Mouse (Mus musculus) MEL (cell line): Measurements from ENCODE around the gene Arid5b. TPM values are rescaled to one million over a fixed set of nuclear protein-coding genes. Genes with fewer than 3 reads are reported as not detected.

Source experiments
- DNase-seq: peaks from one replicate; pipeline ENCODE4 v3.0.0; 2011; ENCODE audit warnings: low read depth, low spot score
- H3K27ac ChIP-seq: 2 replicates; pipeline ENCODE4 v1.5.1; 2012; ENCODE audit warnings: low read depth, mild to moderate bottlenecking, control low read depth, low read length, moderate library complexity; ENCODE audit not compliant: control insufficient read depth
- H3K27me3 ChIP-seq, 2 experiments: fragments of 150-350 bp in 1 of 2; sonication (generic) in 1 of 2; 2 replicates each; pipeline ENCODE4 v1.6.1; 2012; ENCODE audit warnings: low read length in 2 of 2, mild to moderate bottlenecking in 2 of 2, improper control_type of control experiment in 1 of 2, moderate library complexity in 1 of 2; ENCODE audit not compliant: insufficient read depth in 2 of 2, control insufficient read depth in 1 of 2
- H3K36me3 ChIP-seq, 2 experiments: 2 replicates each; pipeline ENCODE4 v1.6.1; 2012 to 2014; ENCODE audit warnings: low read length in 2 of 2, improper control_type of control experiment in 1 of 2, inconsistent platforms in 1 of 2, mild to moderate bottlenecking in 1 of 2; ENCODE audit not compliant: insufficient read depth in 2 of 2, control insufficient read depth in 1 of 2
- H3K4me1 ChIP-seq, 2 experiments: fragments of 150-350 bp in 1 of 2; sonication (generic) in 1 of 2; 2 replicates each; pipeline ENCODE4 v1.6.1; 2012; ENCODE audit warnings: low read length in 2 of 2, improper control_type of control experiment in 1 of 2, mild to moderate bottlenecking in 1 of 2; ENCODE audit not compliant: insufficient read depth in 2 of 2, control insufficient read depth in 1 of 2
- H3K4me3 ChIP-seq, 2 experiments: fragments of 150-350 bp in 1 of 2; sonication (generic) in 1 of 2; 2 replicates each; pipeline ENCODE4 v1.5.1; 2012; ENCODE audit warnings: low read depth in 2 of 2, low read length in 2 of 2, mild to moderate bottlenecking in 2 of 2, moderate library complexity in 2 of 2, control low read depth in 1 of 2, improper control_type of control experiment in 1 of 2; ENCODE audit not compliant: control insufficient read depth in 1 of 2, insufficient read depth in 1 of 2
- H3K79me2 ChIP-seq: 2 replicates; pipeline ENCODE4 v1.6.1; 2012; ENCODE audit warnings: mild to moderate bottlenecking, low read length, moderate library complexity; ENCODE audit not compliant: control insufficient read depth, poor library complexity, insufficient read depth
- H3K9ac ChIP-seq: 2 replicates; pipeline ENCODE4 v1.6.1; 2012; ENCODE audit warnings: low read depth, mild to moderate bottlenecking, control low read depth, low read length, moderate library complexity; ENCODE audit not compliant: control insufficient read depth, poor library complexity, severe bottlenecking
- H3K9me3 ChIP-seq: fragments of 150-350 bp; sonication (generic); replicated peaks from 2 replicates; pipeline ENCODE4 v1.6.1; 2012; ENCODE audit warnings: mild to moderate bottlenecking, low read length, improper control_type of control experiment, moderate library complexity; ENCODE audit not compliant: insufficient read depth
- CHD1 ChIP-seq: IDR thresholded peaks from 2 replicates; pipeline ENCODE4 v1.6.1; 2012; ENCODE audit warnings: low read depth, mild to moderate bottlenecking, inconsistent platforms, low read length, improper control_type of control experiment
- E2F4 ChIP-seq: IDR thresholded peaks from 2 replicates; pipeline ENCODE4 v1.6.1; 2011; ENCODE audit warnings: low read depth, low read length, improper control_type of control experiment, borderline replicate concordance
- EP300 ChIP-seq, 2 experiments: IDR thresholded peaks; 2 replicates each; pipeline ENCODE4 v1.6.1; 2011; ENCODE audit warnings: improper control_type of control experiment in 2 of 2, low read length in 2 of 2, low read depth in 1 of 2, mild to moderate bottlenecking in 1 of 2
- ETS1 ChIP-seq: IDR thresholded peaks from 2 replicates; pipeline ENCODE4 v1.6.1; 2012; ENCODE audit warnings: low read depth, mild to moderate bottlenecking, inconsistent platforms, low read length, improper control_type of control experiment, moderate library complexity
- JUND ChIP-seq: IDR thresholded peaks from 2 replicates; pipeline ENCODE4 v1.6.1; 2011; ENCODE audit warnings: low read depth, mild to moderate bottlenecking, improper control_type of control experiment, low read length
- KAT2A ChIP-seq: conservative IDR thresholded peaks from 2 replicates; pipeline ENCODE4 v1.6.1; 2012; ENCODE audit warnings: low read depth, low read length, improper control_type of control experiment, inconsistent platforms
- MAX ChIP-seq: IDR thresholded peaks from 2 replicates; pipeline ENCODE4 v1.6.1; 2011; ENCODE audit warnings: low read length, improper control_type of control experiment
- MEF2A ChIP-seq: IDR thresholded peaks from 2 replicates; pipeline ENCODE4 v1.6.1; 2014; ENCODE audit warnings: low read depth, mild to moderate bottlenecking, inconsistent platforms, low read length, improper control_type of control experiment; ENCODE audit not compliant: poor library complexity, insufficient replicate concordance, severe bottlenecking; ENCODE audit errors: extremely low read depth
- MYB ChIP-seq: IDR thresholded peaks from 2 replicates; pipeline ENCODE4 v1.6.1; 2011; ENCODE audit warnings: mild to moderate bottlenecking, low read depth, low read length, improper control_type of control experiment
- MYC ChIP-seq: IDR thresholded peaks from 2 replicates; pipeline ENCODE4 v1.6.1; 2011; ENCODE audit warnings: low read depth, mild to moderate bottlenecking, low read length, improper control_type of control experiment, moderate library complexity
- NELFE ChIP-seq: IDR thresholded peaks from 2 replicates; pipeline ENCODE4 v1.6.1; 2011; ENCODE audit warnings: low read depth, low read length, improper control_type of control experiment
- NRF1 ChIP-seq: IDR thresholded peaks from 2 replicates; pipeline ENCODE4 v1.6.1; 2014; ENCODE audit warnings: low read depth, mild to moderate bottlenecking, inconsistent platforms, low read length, improper control_type of control experiment, moderate library complexity; ENCODE audit not compliant: poor library complexity, insufficient read depth, severe bottlenecking
- POLR2A ChIP-seq, 2 experiments: IDR thresholded peaks; 2 replicates each; pipeline ENCODE4 v1.6.1; 2011 to 2012; ENCODE audit warnings: low read length in 2 of 2, mild to moderate bottlenecking in 2 of 2, control low read depth in 1 of 2, improper control_type of control experiment in 1 of 2, low read depth in 1 of 2, moderate library complexity in 1 of 2; ENCODE audit not compliant: control insufficient read depth in 1 of 2, insufficient read depth in 1 of 2, poor library complexity in 1 of 2
- POLR2AphosphoS2 ChIP-seq: IDR thresholded peaks from 2 replicates; pipeline ENCODE4 v1.6.1; 2011; ENCODE audit warnings: low read length, improper control_type of control experiment
- RAD21 ChIP-seq: IDR thresholded peaks from 2 replicates; pipeline ENCODE4 v1.6.1; 2011; ENCODE audit warnings: mild to moderate bottlenecking, low read depth, low read length, improper control_type of control experiment
- RCOR1 ChIP-seq: IDR thresholded peaks from 2 replicates; pipeline ENCODE4 v1.6.1; 2012; ENCODE audit warnings: low read depth, mild to moderate bottlenecking, inconsistent platforms, low read length, improper control_type of control experiment
- SMC3 ChIP-seq: IDR thresholded peaks from 2 replicates; pipeline ENCODE4 v1.6.1; 2011; ENCODE audit warnings: low read depth, low read length, improper control_type of control experiment
- TBP ChIP-seq: IDR thresholded peaks from 2 replicates; pipeline ENCODE4 v1.8.0; 2011; ENCODE audit warnings: low read depth, low read length, improper control_type of control experiment
- TCF12 ChIP-seq: IDR thresholded peaks from 2 replicates; pipeline ENCODE4 v1.6.1; 2014; ENCODE audit warnings: low read depth, mild to moderate bottlenecking, inconsistent platforms, low read length, improper control_type of control experiment, moderate library complexity
- USF2 ChIP-seq, 2 experiments: IDR thresholded peaks; 2 replicates each; pipeline ENCODE4 v1.6.1; 2011 to 2012; ENCODE audit warnings: improper control_type of control experiment in 2 of 2, low read length in 2 of 2, borderline replicate concordance in 1 of 2, inconsistent platforms in 1 of 2, low read depth in 1 of 2, mild to moderate bottlenecking in 1 of 2; ENCODE audit not compliant: insufficient read depth in 1 of 2
- ZC3H11A ChIP-seq: IDR thresholded peaks from 2 replicates; pipeline ENCODE4 v1.6.1; 2012; ENCODE audit warnings: low read depth, mild to moderate bottlenecking, inconsistent platforms, low read length, improper control_type of control experiment
- ZMIZ1 ChIP-seq: IDR thresholded peaks from 2 replicates; pipeline ENCODE4 v1.6.1; 2012; ENCODE audit warnings: low read depth, mild to moderate bottlenecking, inconsistent platforms, low read length, improper control_type of control experiment, moderate library complexity
- ZNF384 ChIP-seq: IDR thresholded peaks from 2 replicates; pipeline ENCODE4 v1.6.1; 2012; ENCODE audit warnings: low read depth, mild to moderate bottlenecking, inconsistent platforms, low read length, improper control_type of control experiment
- polyA plus RNA-seq, 2 experiments: library from polyadenylated mRNA; stranded (reverse) in 1 of 2; unstranded in 1 of 2; fragments of >175 nt in 1 of 2; fragments of >200 nt in 1 of 2; gene quantifications; 2 replicates each; pipeline versions ENCODE4 v1.2.1 to v1.2.4; 2012; ENCODE audit warnings: low replicate concordance in 2 of 2, low read depth in 1 of 2; ENCODE audit not compliant: insufficient read length in 2 of 2, insufficient read depth in 1 of 2, missing spikeins in 1 of 2
- total RNA-seq: library from RNA; depleted of rRNA; stranded (reverse); fragments of 300-350 nt; gene quantifications from 2 replicates; pipeline ENCODE4 v1.2.3, GENCODE M21; 2012

Arid5b gene
- total and polyA plus RNA-seq, 3 experiments = 0.03 TPM; not detected in 2

- no peaks in the 10 kb centered on the region for H3K9me3 ChIP-seq
- H3K9ac ChIP-seq = no peak overlapping the region
- no peaks in the 10 kb centered on the region for H3K4me1 ChIP-seq
- H3K79me2 ChIP-seq = no peaks in the 10 kb centered on the region
- H3K4me3 ChIP-seq = no peak overlapping the region
- DNase-seq = peak; percentile 3
- H3K27ac ChIP-seq = no peak overlapping the region
- no peaks in the 10 kb centered on the region for H3K36me3 ChIP-seq
- no peak for TF ChIP-seq POLR2A (IDR thresholded peaks at IDR 0.05; ENCODE audit: control insufficient read depth in 1 of 2, insufficient read depth in 1 of 2, low read depth in 1 of 2, low read length in 2 of 2, poor library complexity in 1 of 2)
- TF ChIP-seq TBP = no peak
- no peak for TF ChIP-seq NELFE
- TF ChIP-seq E2F4 = no peak
- TF ChIP-seq TCF12 = no peak
- no peak for TF ChIP-seq EP300 (IDR thresholded peaks at IDR 0.05; ENCODE audit: low read depth in 1 of 2, low read length in 2 of 2)
- no peaks in the 10 kb centered on the region for H3K27me3 ChIP-seq
Measured at GRCm38 (mm10) chr10:68249355-68249782, 29.2 kb downstream of the Arid5b start.

GRCm38 (mm10) chr10:68248281-68249015 is 30.1 kb downstream of the Arid5b start:
- no peak for DNase-seq
- Histone ChIP-seq H3K4me1 (no peaks in the 10 kb centered on the region), H3K79me2 (no peaks in the 10 kb centered on the region), H3K9me3 (no peaks in the 10 kb centered on the region), H3K27ac (no peak overlapping the region), H3K36me3 (no peaks in the 10 kb centered on the region), H3K9ac (no peak overlapping the region), H3K4me3 (no peak overlapping the region), H3K27me3 (no peaks in the 10 kb centered on the region)
- no peak for TF ChIP-seq JUND
- TF ChIP-seq ETS1 = no peak
- TF ChIP-seq ZNF384 = no peak
- TF ChIP-seq RAD21 = no peak
- TF ChIP-seq NELFE = no peak
- TF ChIP-seq POLR2AphosphoS2 = no peak

- H3K27me3 ChIP-seq = no peaks in the 10 kb centered on the region
- no peak overlapping the region for H3K4me3 ChIP-seq
- H3K9me3 ChIP-seq = no peaks in the 10 kb centered on the region
- no peaks in the 10 kb centered on the region for H3K36me3 ChIP-seq
- no peaks in the 10 kb centered on the region for H3K79me2 ChIP-seq
- H3K9ac ChIP-seq = no peak overlapping the region
- DNase-seq = no peak
- no peaks in the 10 kb centered on the region for H3K4me1 ChIP-seq
- H3K27ac ChIP-seq = no peak overlapping the region
- TF ChIP-seq USF2 (IDR thresholded peaks at IDR 0.05; ENCODE audit: borderline replicate concordance in 1 of 2, insufficient read depth in 1 of 2, low read depth in 1 of 2, low read length in 2 of 2) = no peak
- TF ChIP-seq MAX = no peak
- no peak for TF ChIP-seq ZNF384
- no peak for TF ChIP-seq CHD1
- no peak for TF ChIP-seq TCF12
- no peak for TF ChIP-seq KAT2A
- no peak for TF ChIP-seq NRF1
- no peak for TF ChIP-seq SMC3
- no peak for TF ChIP-seq NELFE
- no peak for TF ChIP-seq MEF2A
- TF ChIP-seq RAD21 = no peak
- TF ChIP-seq MYB = no peak
- no peak for TF ChIP-seq RCOR1
- TF ChIP-seq ZC3H11A = no peak
- TF ChIP-seq ZMIZ1 = no peak
- TF ChIP-seq POLR2AphosphoS2 = no peak
- no peak for TF ChIP-seq MYC
Measured at GRCm38 (mm10) chr10:68247490-68248280, 30.9 kb downstream of the Arid5b start.
